Mouse (Mus musculus) liver, embryonic 14.5 days (tissue): ENCODE measurements around the gene Astn2. TPM values are rescaled to one million over a fixed set of nuclear protein-coding genes. Genes with fewer than 3 reads are reported as not detected.

Experiments used
- ATAC-seq: fragments of 200-750 bp; cut with Nextera tagmentation; 2 replicates; pipeline ENCODE4 v1.8.0; 2017; ENCODE audit warnings: moderate number of reproducible peaks, mild to moderate bottlenecking, moderate library complexity; ENCODE audit not compliant: insufficient read depth
- DNase-seq, 3 experiments: peaks; one replicate each; pipeline ENCODE4 v3.0.0-alpha.2; 2012 to 2013; ENCODE audit warnings: low read depth in 3 of 3, low spot score in 3 of 3
- H3K27ac ChIP-seq: fragments of 300-500 bp; sonication (generic); 2 replicates; pipeline ENCODE4 v1.5.1; 2014; ENCODE audit warnings: moderate library complexity, mild to moderate bottlenecking, control low read depth, inconsistent platforms
- H3K27me3 ChIP-seq: fragments of 300-500 bp; sonication (generic); 2 replicates; pipeline ENCODE4 v1.6.1; 2014; ENCODE audit warnings: mild to moderate bottlenecking, low read length, moderate library complexity; ENCODE audit not compliant: control insufficient read depth, insufficient read depth
- H3K36me3 ChIP-seq: fragments of 300-500 bp; sonication (generic); replicated peaks from 2 replicates; pipeline ENCODE4 v1.6.1; 2014; ENCODE audit warnings: low read depth; ENCODE audit not compliant: control insufficient read depth, insufficient read depth
- H3K4me1 ChIP-seq, 2 experiments: fragments of 200-500 bp in 1 of 2; fragments of 300-500 bp in 1 of 2; sonication (generic) in 1 of 2; replicated peaks; 2 replicates each; pipeline ENCODE4 v1.6.1; 2012 to 2014; ENCODE audit warnings: antibody characterized with exemption in 1 of 2, inconsistent platforms in 1 of 2, low read length in 1 of 2; ENCODE audit not compliant: control insufficient read depth in 2 of 2, insufficient read depth in 2 of 2
- H3K4me2 ChIP-seq: fragments of 300-500 bp; sonication (generic); 2 replicates; pipeline ENCODE4 v1.6.1; 2014; ENCODE audit warnings: low read depth, mild to moderate bottlenecking, control low read depth, moderate library complexity
- H3K4me3 ChIP-seq, 2 experiments: fragments of 200-500 bp in 1 of 2; fragments of 300-500 bp in 1 of 2; sonication (generic) in 1 of 2; 2 replicates each; pipeline ENCODE4 v1.5.1; 2012 to 2014; ENCODE audit warnings: low read depth in 2 of 2, low read length in 2 of 2, mild to moderate bottlenecking in 2 of 2, control low read depth in 1 of 2, inconsistent platforms in 1 of 2, moderate library complexity in 1 of 2; ENCODE audit not compliant: insufficient read depth in 1 of 2
- H3K9ac ChIP-seq: fragments of 300-500 bp; sonication (generic); replicated peaks from 2 replicates; pipeline ENCODE4 v1.6.1; 2014; ENCODE audit warnings: mild to moderate bottlenecking, control low read depth, moderate library complexity
- H3K9me3 ChIP-seq: fragments of 300-500 bp; sonication (generic); 2 replicates; pipeline ENCODE4 v1.6.1; 2016; ENCODE audit warnings: low read length, mixed read lengths; ENCODE audit not compliant: control insufficient read depth
- CTCF ChIP-seq: IDR thresholded peaks from 2 replicates; pipeline ENCODE4 v1.5.1; 2016; ENCODE audit warnings: antibody characterized with exemption, low read depth, control low read depth
- EP300 ChIP-seq: IDR thresholded peaks from 2 replicates; pipeline ENCODE4 v1.6.1; 2016; ENCODE audit warnings: antibody characterized with exemption, low read depth
- WGBS: fragments of 180-500 bp; shearing (Covaris S2); extraction: QIAGEN DNeasy Blood & Tissue Kit; methylation state at CpG from one replicate; pipeline ENCODE4 v1.1.7; 2014; ENCODE audit not compliant: insufficient replicate concordance; 5-methylcytosine and 5-hydroxymethylcytosine counted together
- polyA plus RNA-seq, 2 experiments: library from polyadenylated mRNA; depleted of rRNA in 1 of 2; stranded (reverse) in 1 of 2; unstranded in 1 of 2; fragments of >200 nt; fragmentation: Nextera tagmentation in 1 of 2; extraction: Ambion mirVana in 1 of 2; gene quantifications; 2 replicates each; pipeline versions ENCODE4 v1.2.1 to v1.2.3; 2012 to 2014

Gene Astn2
- polyA plus RNA-seq, 2 experiments: 0.16 TPM; not detected in 1

GRCm38 (mm10) chr4:66043014-66043672 lies 361.3 kb downstream of the Astn2 start:
- Histone ChIP-seq H3K36me3 (no peaks in the 10 kb centered on the region), H3K27ac (no peak overlapping the region), H3K9ac (no peak overlapping the region), H3K4me3 (no peak overlapping the region), H3K4me1 (no peaks in the 10 kb centered on the region), H3K4me2 (no peak overlapping the region), H3K9me3 (no peaks in the 10 kb centered on the region), H3K27me3 (no peaks in the 10 kb centered on the region)
- no peak for TF ChIP-seq CTCF
- TF ChIP-seq EP300: no peak
- WGBS: 46% methylated on average over 3 of the region's 3 CpGs
- ATAC-seq: no peak
- DNase-seq: no peak

GRCm38 (mm10) chr4:66033826-66034225 lies 370.6 kb downstream of the Astn2 start:
- DNase-seq: no peak
- no peaks in the 10 kb centered on the region for H3K4me1 ChIP-seq
- no peak overlapping the region for H3K4me2 ChIP-seq
- no peak overlapping the region for H3K9ac ChIP-seq
- no peaks in the 10 kb centered on the region for H3K27me3 ChIP-seq
- no peaks in the 10 kb centered on the region for H3K9me3 ChIP-seq
- no peak overlapping the region for H3K4me3 ChIP-seq
- no peaks in the 10 kb centered on the region for H3K36me3 ChIP-seq
- peak; percentile 16; the same call in 1 of the 2 replicates for TF ChIP-seq CTCF
- no peak for TF ChIP-seq EP300
- no peak overlapping the region for H3K27ac ChIP-seq
- no peak for ATAC-seq
- WGBS: 47% methylated on average over 3 of the region's 3 CpGs

- Histone ChIP-seq H3K27ac (no peak overlapping the region), H3K36me3 (no peaks in the 10 kb centered on the region), H3K27me3 (no peaks in the 10 kb centered on the region), H3K4me3 (no peak overlapping the region), H3K9me3 (no peaks in the 10 kb centered on the region), H3K9ac (no peak overlapping the region), H3K4me1 (no peaks in the 10 kb centered on the region), H3K4me2 (no peak overlapping the region)
- no peak for ATAC-seq
- 69% methylated on average over 9 of the region's 9 CpGs for WGBS
- DNase-seq: no peak
- TF ChIP-seq CTCF: no peak
- TF ChIP-seq EP300: no peak
Observed at GRCm38 (mm10) chr4:66031320-66031870, 373.0 kb downstream of the Astn2 start.

GRCm38 (mm10) chr4:66029901-66030300 lies 374.5 kb downstream of the Astn2 start:
- Histone ChIP-seq H3K27ac (no peak overlapping the region), H3K36me3 (no peaks in the 10 kb centered on the region), H3K4me1 (no peaks in the 10 kb centered on the region), H3K9me3 (no peaks in the 10 kb centered on the region), H3K9ac (no peak overlapping the region), H3K4me2 (no peak overlapping the region), H3K27me3 (no peaks in the 10 kb centered on the region), H3K4me3 (no peak overlapping the region)
- no peak for ATAC-seq
- WGBS: 45% methylated on average over 4 of the region's 4 CpGs
- DNase-seq: no peak
- no peak for TF ChIP-seq CTCF
- no peak for TF ChIP-seq EP300

DNA sequence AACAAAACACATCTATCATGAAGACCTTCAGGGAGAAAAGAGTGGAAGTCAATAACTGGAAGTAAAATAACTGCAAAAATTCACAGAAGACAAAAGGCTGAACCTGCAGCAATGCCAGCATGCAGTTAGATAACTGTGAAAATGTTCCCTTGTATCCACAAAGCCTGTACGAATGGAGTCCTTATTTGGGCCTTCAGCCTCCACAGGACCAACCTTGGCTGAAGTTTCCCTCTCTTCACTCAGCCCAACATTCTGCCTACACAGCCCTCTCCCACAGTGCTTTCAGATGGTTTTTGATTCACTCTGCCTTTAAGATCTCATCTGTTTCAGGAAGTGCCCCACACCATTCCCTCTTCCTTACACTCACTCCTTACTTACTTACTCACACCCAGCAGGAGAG lies 376.5 kb downstream of the Astn2 start:
- no peak for ATAC-seq
- 30% methylated on average over 1 of the region's 1 CpGs for WGBS
- Histone ChIP-seq H3K36me3 (no peaks in the 10 kb centered on the region), H3K9ac (no peak overlapping the region), H3K4me2 (no peak overlapping the region), H3K4me3 (no peak overlapping the region), H3K4me1 (no peaks in the 10 kb centered on the region), H3K9me3 (no peaks in the 10 kb centered on the region), H3K27ac (no peak overlapping the region), H3K27me3 (no peaks in the 10 kb centered on the region)
- TF ChIP-seq EP300 (no peak), CTCF (no peak)
- no peak for DNase-seq
